Mouse (Mus musculus) stomach, embryonic 16.5 days (tissue): ENCODE measurements around the gene Mettl7b. TPM values are rescaled to one million over a fixed set of nuclear protein-coding genes. Genes with fewer than 3 reads are reported as not detected.
"Not testable (repeated sequence)": the region's sequence is repeated elsewhere in the genome, so short reads cannot be mapped to it uniquely, and the experiment has no call there.

ENCODE experiments used
- ATAC-seq: fragments of 200-750 bp; cut with Nextera tagmentation; 2 replicates; pipeline ENCODE4 v1.8.0; 2017; ENCODE audit warnings: moderate number of reproducible peaks, moderate TSS enrichment; ENCODE audit not compliant: insufficient read depth, low FRiP score
- H3K27ac ChIP-seq: fragments of 300-500 bp; sonication (generic); 2 replicates; pipeline ENCODE4 v1.5.1; 2014; ENCODE audit warnings: low read length
- H3K27me3 ChIP-seq: fragments of 300-500 bp; sonication (generic); 2 replicates; pipeline ENCODE4 v1.6.1; 2014; ENCODE audit warnings: low read length, control low read depth, mixed read lengths; ENCODE audit not compliant: control insufficient read depth, insufficient read depth
- H3K36me3 ChIP-seq: fragments of 300-500 bp; sonication (generic); 2 replicates; pipeline ENCODE4 v1.6.1; 2014; ENCODE audit warnings: low read length; ENCODE audit not compliant: control insufficient read depth, insufficient read depth
- H3K4me1 ChIP-seq: fragments of 300-500 bp; sonication (generic); 2 replicates; pipeline ENCODE4 v1.6.1; 2014; ENCODE audit warnings: low read length, control low read depth, mixed read lengths; ENCODE audit not compliant: control insufficient read depth, insufficient read depth
- H3K4me2 ChIP-seq: fragments of 300-500 bp; sonication (generic); 2 replicates; pipeline ENCODE4 v1.6.1; 2014; ENCODE audit warnings: low read depth, low read length, mixed read lengths
- H3K4me3 ChIP-seq: fragments of 300-500 bp; sonication (generic); replicated peaks from 2 replicates; pipeline ENCODE4 v1.5.1; 2014; ENCODE audit warnings: mild to moderate bottlenecking, low read length
- H3K9ac ChIP-seq: fragments of 300-500 bp; sonication (generic); 2 replicates; pipeline ENCODE4 v1.6.1; 2014; ENCODE audit warnings: low read length
- H3K9me3 ChIP-seq: fragments of 300-500 bp; sonication (generic); replicated peaks from 2 replicates; pipeline ENCODE4 v1.6.1; 2016; ENCODE audit warnings: low read length, control low read depth; ENCODE audit not compliant: control insufficient read depth
- WGBS: fragments of 180-500 bp; shearing (Covaris S2); extraction: QIAGEN DNeasy Blood & Tissue Kit; methylation state at CpG from one replicate; pipeline ENCODE4 v1.1.7; 2014; 5-methylcytosine and 5-hydroxymethylcytosine counted together
- polyA plus RNA-seq: library from polyadenylated mRNA; unstranded; fragments of >200 nt; fragmentation: Nextera tagmentation; extraction: Ambion mirVana; gene quantifications from 2 replicates; pipeline ENCODE4 v1.2.1, GENCODE M21; 2015

Mettl7b gene
- 3.4 and 3.6 TPM in 2 replicates for polyA plus RNA-seq

- no peak within 1 kb of the TSS for H3K4me3 ChIP-seq
- no peak within 1 kb of the TSS for H3K9ac ChIP-seq
- no peak within 1 kb of the TSS for H3K27ac ChIP-seq
- H3K36me3 ChIP-seq: no peaks in the 10 kb centered on the region
- 70% methylated on average over 12 of the region's 12 CpGs for WGBS
- H3K27me3 ChIP-seq: no peaks in the 10 kb centered on the region
- no peak within 1 kb of the TSS for H3K4me2 ChIP-seq
- H3K9me3 ChIP-seq: no peaks in the 10 kb centered on the region
- H3K4me1 ChIP-seq: peaks cover 4% of the 10 kb centered on the region; the same call in 1 of the 2 replicates
- no peak for ATAC-seq
Observed at GRCm38 (mm10) chr10:128960590-128961584, at the start of gene Mettl7b. TSS of gene Mettl7b (minus strand) at chr10:128960988.

GRCm38 (mm10) chr10:129010288-129010841, 49.6 kb upstream of the Mettl7b start, which contains the start of gene Olfr763:
TSS of gene Olfr763 (plus strand) at chr10:129010791.
- Histone ChIP-seq H3K4me2 (no peak within 1 kb of the TSS), H3K9me3 (0 out of 2 replicates have a peak, but pooled peaks cover 3% of the 10 kb centered on the region), H3K4me1 (no peaks in the 10 kb centered on the region), H3K4me3 (no peak within 1 kb of the TSS), H3K27ac (no peak within 1 kb of the TSS), H3K27me3 (no peaks in the 10 kb centered on the region), H3K9ac (no peak within 1 kb of the TSS), H3K36me3 (no peaks in the 10 kb centered on the region)
- ATAC-seq: no peak
- WGBS: 61% methylated on average over 2 of the region's 2 CpGs

- WGBS: 68% methylated on average over 14 of the region's 14 CpGs
- peak; percentile 58; the same call in 1 of the 2 replicates for ATAC-seq
Observed at GRCm38 (mm10) chr10:129004032-129004920, 43.5 kb upstream of the Mettl7b start.

GRCm38 (mm10) chr10:128996523-128997040, 35.8 kb upstream of the Mettl7b start:
- no peak; the same call in 1 of the 2 replicates for ATAC-seq
- no peaks in the 10 kb centered on the region for H3K36me3 ChIP-seq
- no peaks in the 10 kb centered on the region for H3K9me3 ChIP-seq
- no peaks in the 10 kb centered on the region for H3K4me1 ChIP-seq
- WGBS: 70% methylated on average over 4 of the region's 4 CpGs
- no peaks in the 10 kb centered on the region for H3K27me3 ChIP-seq
- no peak overlapping the region for H3K9ac ChIP-seq
- H3K27ac ChIP-seq: no peak overlapping the region
- H3K4me2 ChIP-seq: no peak overlapping the region
- no peak overlapping the region for H3K4me3 ChIP-seq

More at GRCm38 (mm10) chr10:129004032-129004920, 43.5 kb upstream of the Mettl7b start:
- 0 out of 2 replicates have a peak, but pooled peaks cover 3% of the 10 kb centered on the region for H3K9me3 ChIP-seq
- H3K4me3 ChIP-seq: no peak overlapping the region
- no peak overlapping the region for H3K4me2 ChIP-seq
- no peak overlapping the region for H3K9ac ChIP-seq
- H3K4me1 ChIP-seq: no peaks in the 10 kb centered on the region
- no peak overlapping the region for H3K27ac ChIP-seq
- H3K36me3 ChIP-seq: no peaks in the 10 kb centered on the region
- H3K27me3 ChIP-seq: no peaks in the 10 kb centered on the region

- 75% methylated on average over 1 of the region's 1 CpGs for WGBS
- Histone ChIP-seq H3K9ac (no peak overlapping the region), H3K27ac (no peak overlapping the region), H3K9me3 (no peaks in the 10 kb centered on the region), H3K27me3 (no peaks in the 10 kb centered on the region), H3K4me1 (no peaks in the 10 kb centered on the region), H3K4me2 (no peak overlapping the region), H3K36me3 (no peaks in the 10 kb centered on the region), H3K4me3 (no peak overlapping the region)
- no peak for ATAC-seq
Observed at GRCm38 (mm10) chr10:128995796-128996195, 35.0 kb upstream of the Mettl7b start.

GRCm38 (mm10) chr10:128990994-128991393, 30.2 kb upstream of the Mettl7b start:
- H3K9me3 ChIP-seq: no peaks in the 10 kb centered on the region
- no peak overlapping the region for H3K9ac ChIP-seq
- no peak overlapping the region for H3K27ac ChIP-seq
- H3K27me3 ChIP-seq: no peaks in the 10 kb centered on the region
- H3K4me2 ChIP-seq: no peak overlapping the region
- ATAC-seq: no peak
- no peaks in the 10 kb centered on the region for H3K4me1 ChIP-seq
- H3K36me3 ChIP-seq: no peaks in the 10 kb centered on the region
- H3K4me3 ChIP-seq: no peak overlapping the region

GRCm38 (mm10) chr10:128990129-128990850, 29.5 kb upstream of the Mettl7b start:
- WGBS: 59% methylated on average over 7 of the region's 10 CpGs
- H3K4me2 ChIP-seq, H3K4me3 ChIP-seq, H3K9ac ChIP-seq, H3K27me3 ChIP-seq, H3K9me3 ChIP-seq, H3K27ac ChIP-seq, H3K36me3 ChIP-seq, H3K4me1 ChIP-seq: not testable (repeated sequence)
- peak; percentile 47; the same call in 1 of the 2 replicates for ATAC-seq

- not testable (repeated sequence) for ATAC-seq
- 53% methylated on average over 1 of the region's 1 CpGs for WGBS
Observed at GRCm38 (mm10) chr10:128989131-128989530, 28.3 kb upstream of the Mettl7b start, which contains the start of gene Olfr9. TSS of gene Olfr9 (plus strand) at chr10:128989431.

More at GRCm38 (mm10) chr10:128989131-128989530, 28.3 kb upstream of the Mettl7b start, which contains the start of gene Olfr9:
- H3K9ac ChIP-seq, H3K9me3 ChIP-seq, H3K4me1 ChIP-seq, H3K36me3 ChIP-seq, H3K27ac ChIP-seq, H3K27me3 ChIP-seq, H3K4me3 ChIP-seq, H3K4me2 ChIP-seq: not testable (repeated sequence)
